Mouse (Mus musculus): Measurements from ENCODE around the gene Rims4.

DNA sequence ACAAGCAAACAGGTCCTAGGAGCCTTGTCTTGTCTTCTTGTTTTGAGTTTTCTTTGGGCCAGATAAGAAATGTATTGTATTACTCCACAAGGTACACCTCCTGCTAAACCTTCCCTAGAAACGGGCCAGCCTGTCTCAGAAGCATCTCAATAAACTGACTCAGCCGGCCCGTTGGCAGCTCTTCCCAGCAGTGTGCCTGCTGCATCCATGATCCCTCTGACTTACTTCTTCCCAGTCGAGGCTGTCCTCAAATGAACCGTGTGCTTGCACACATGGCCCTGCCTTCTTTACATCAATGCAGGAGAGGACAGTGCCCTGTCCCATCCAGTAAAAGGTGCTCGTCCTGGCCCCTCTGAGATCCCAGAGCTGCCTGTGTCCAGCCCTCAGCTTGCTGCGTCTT is 8.9 kb downstream of the Rims4 start:
- TF ChIP-seq CTCF (IDR thresholded peaks at IDR 0.05; ENCODE audit: borderline replicate concordance, extremely low read depth, insufficient read depth, insufficient read length) = no peak
- no peak for TF ChIP-seq POLR2A (IDR thresholded peaks at IDR 0.05; ENCODE audit: borderline replicate concordance, extremely low read depth, insufficient read depth, insufficient read length, poor library complexity, severe bottlenecking)

All from brain, embryonic 14.5 days (tissue).